Mouse (Mus musculus) heart, embryonic 12.5 days (tissue): ENCODE measurements around the gene Ccr9. TPM values are rescaled to one million over a fixed set of nuclear protein-coding genes. Genes with fewer than 3 reads are reported as not detected.
A peak's percentile ranks its signal among the peaks of the same experiment; 100 is the strongest.
"Not testable (repeated sequence)": the region's sequence is repeated elsewhere in the genome, so short reads cannot be mapped to it uniquely, and the experiment has no call there.

ENCODE experiments used
- ATAC-seq: fragments of 200-750 bp; cut with Nextera tagmentation; 2 replicates; pipeline ENCODE4 v1.8.0; 2017; ENCODE audit warnings: moderate TSS enrichment, moderate library complexity; ENCODE audit not compliant: insufficient number of reproducible peaks, low FRiP score
- H3K27ac ChIP-seq: fragments of 300-500 bp; sonication (generic); 2 replicates; pipeline ENCODE4 v1.5.1; 2016; ENCODE audit warnings: mild to moderate bottlenecking, moderate library complexity; ENCODE audit not compliant: poor library complexity, severe bottlenecking
- H3K27me3 ChIP-seq: fragments of 300-500 bp; sonication (generic); replicated peaks from 2 replicates; pipeline ENCODE4 v1.6.1; 2016; ENCODE audit warnings: mild to moderate bottlenecking, moderate library complexity
- H3K36me3 ChIP-seq: fragments of 300-500 bp; sonication (generic); 2 replicates; pipeline ENCODE4 v1.6.1; 2016; ENCODE audit warnings: mild to moderate bottlenecking, moderate library complexity
- H3K4me1 ChIP-seq: fragments of 300-500 bp; sonication (generic); replicated peaks from 2 replicates; pipeline ENCODE4 v1.6.1; 2016; ENCODE audit warnings: mild to moderate bottlenecking
- H3K4me2 ChIP-seq: fragments of 300-500 bp; sonication (generic); 2 replicates; pipeline ENCODE4 v1.6.1; 2016; ENCODE audit warnings: mild to moderate bottlenecking, moderate library complexity
- H3K4me3 ChIP-seq: fragments of 300-500 bp; sonication (generic); 2 replicates; pipeline ENCODE4 v1.5.1; 2016; ENCODE audit warnings: mild to moderate bottlenecking
- H3K9ac ChIP-seq: fragments of 300-500 bp; sonication (generic); 2 replicates; pipeline ENCODE4 v1.6.1; 2016; ENCODE audit warnings: mild to moderate bottlenecking, moderate library complexity
- H3K9me3 ChIP-seq: fragments of 300-500 bp; sonication (generic); replicated peaks from 2 replicates; pipeline ENCODE4 v1.6.1; 2016; ENCODE audit warnings: mild to moderate bottlenecking, moderate library complexity
- WGBS: fragments of 180-500 bp; shearing (Covaris S2); methylation state at CpG from one replicate; pipeline ENCODE4 v1.1.7; 2016; 5-methylcytosine and 5-hydroxymethylcytosine counted together
- polyA plus RNA-seq: library from polyadenylated mRNA; unstranded; fragments of >200 nt; fragmentation: Nextera tagmentation; extraction: Ambion mirVana; gene quantifications from 2 replicates; pipeline ENCODE4 v1.2.1, GENCODE M21; 2016

Ccr9 gene
- polyA plus RNA-seq, 1 experiment from 2014 or later, result 0.11 TPM

- peaks cover 3% of the 10 kb centered on the region; the same call in 1 of the 2 replicates for H3K27me3 ChIP-seq
- peak overlapping the region; percentile 13; the same call in 1 of the 2 replicates for H3K4me3 ChIP-seq
- no peak for ATAC-seq
- peaks cover 3% of the 10 kb centered on the region; the same call in 1 of the 2 replicates for H3K36me3 ChIP-seq
- H3K9ac ChIP-seq, result peak overlapping the region; percentile 54
- H3K4me2 ChIP-seq, result peak overlapping the region; percentile 48
- 57% methylated on average over 3 of the region's 3 CpGs for WGBS
- peaks cover 6% of the 10 kb centered on the region for H3K4me1 ChIP-seq
- H3K9me3 ChIP-seq, result no peaks in the 10 kb centered on the region
- H3K27ac ChIP-seq, result no peak overlapping the region
Measured at GRCm38 (mm10) chr9:123716301-123716700, 38.1 kb downstream of the Ccr9 start.

- Histone ChIP-seq H3K36me3 (no peaks in the 10 kb centered on the region), H3K4me3 (peak within 1 kb of the TSS; percentile 74), H3K27ac (peak within 1 kb of the TSS; percentile 56), H3K4me1 (peaks cover 6% of the 10 kb centered on the region), H3K4me2 (peak within 1 kb of the TSS; percentile 75), H3K9me3 (no peaks in the 10 kb centered on the region), H3K9ac (peak within 1 kb of the TSS; percentile 84), H3K27me3 (peaks cover 3% of the 10 kb centered on the region; the same call in 1 of the 2 replicates)
- WGBS, result under 1% methylated on average over 55 of the region's 55 CpGs
- ATAC-seq, result peak; percentile 100
Measured at GRCm38 (mm10) chr9:123717186-123718008, 39.2 kb downstream of the Ccr9 start, which contains the start of gene Lztfl1. Lztfl1 (minus strand) TSS chr9:123717697.

GRCm38 (mm10) chr9:123722737-123723493 is 44.7 kb downstream of the Ccr9 start:
- H3K9ac ChIP-seq, result no peak overlapping the region
- H3K36me3 ChIP-seq, result no peaks in the 10 kb centered on the region
- H3K27ac ChIP-seq, result no peak overlapping the region
- no peaks in the 10 kb centered on the region for H3K9me3 ChIP-seq
- peaks cover 3% of the 10 kb centered on the region; the same call in 1 of the 2 replicates for H3K27me3 ChIP-seq
- WGBS, result 68% methylated on average over 2 of the region's 2 CpGs
- H3K4me1 ChIP-seq, result no peaks in the 10 kb centered on the region
- ATAC-seq, result no peak
- H3K4me2 ChIP-seq, result no peak overlapping the region
- no peak overlapping the region for H3K4me3 ChIP-seq

GRCm38 (mm10) chr9:123731271-123731670 is 53.0 kb downstream of the Ccr9 start:
- Histone ChIP-seq H3K4me2 (no peak overlapping the region), H3K27ac (no peak overlapping the region), H3K4me1 (no peaks in the 10 kb centered on the region), H3K36me3 (no peaks in the 10 kb centered on the region), H3K9me3 (no peaks in the 10 kb centered on the region), H3K27me3 (no peaks in the 10 kb centered on the region), H3K4me3 (no peak overlapping the region), H3K9ac (no peak overlapping the region)
- 68% methylated on average over 3 of the region's 3 CpGs for WGBS
- no peak for ATAC-seq

GRCm38 (mm10) chr9:123734133-123734532 is 55.9 kb downstream of the Ccr9 start:
- Histone ChIP-seq H3K9me3 (no peaks in the 10 kb centered on the region), H3K27me3 (no peaks in the 10 kb centered on the region), H3K27ac (no peak overlapping the region), H3K4me2 (no peak overlapping the region), H3K9ac (no peak overlapping the region), H3K4me1 (no peaks in the 10 kb centered on the region), H3K4me3 (no peak overlapping the region), H3K36me3 (no peaks in the 10 kb centered on the region)
- 56% methylated on average over 3 of the region's 3 CpGs for whole genome bisulfite sequencing
- no peak for ATAC-seq

- no peaks in the 10 kb centered on the region for H3K36me3 ChIP-seq
- no peak for ATAC-seq
- no peaks in the 10 kb centered on the region for H3K27me3 ChIP-seq
- no peak overlapping the region for H3K27ac ChIP-seq
- no peak overlapping the region for H3K4me2 ChIP-seq
- H3K9me3 ChIP-seq, result no peaks in the 10 kb centered on the region
- WGBS, result 85% methylated on average over 4 of the region's 4 CpGs
- H3K4me1 ChIP-seq, result no peaks in the 10 kb centered on the region
- H3K9ac ChIP-seq, result no peak overlapping the region
- H3K4me3 ChIP-seq, result no peak overlapping the region
Measured at GRCm38 (mm10) chr9:123740799-123741198, 62.6 kb downstream of the Ccr9 start.

- H3K4me1 ChIP-seq, H3K4me2 ChIP-seq, H3K4me3 ChIP-seq, H3K9me3 ChIP-seq, H3K27me3 ChIP-seq, H3K9ac ChIP-seq, H3K27ac ChIP-seq, ATAC-seq, H3K36me3 ChIP-seq: not testable (repeated sequence)
- WGBS, result 89% methylated on average over 8 of the region's 8 CpGs
Measured at GRCm38 (mm10) chr9:123749687-123750086, 71.4 kb downstream of the Ccr9 start.

GRCm38 (mm10) chr9:123754333-123754732 is 76.1 kb downstream of the Ccr9 start:
- Histone ChIP-seq H3K4me1 (no peaks in the 10 kb centered on the region), H3K4me3 (no peak overlapping the region), H3K27ac (no peak overlapping the region), H3K36me3 (no peaks in the 10 kb centered on the region), H3K27me3 (no peaks in the 10 kb centered on the region), H3K9me3 (no peaks in the 10 kb centered on the region), H3K4me2 (no peak overlapping the region), H3K9ac (no peak overlapping the region)
- no peak for ATAC-seq
- 77% methylated on average over 4 of the region's 4 CpGs for WGBS

GRCm38 (mm10) chr9:123756752-123757151 is 78.5 kb downstream of the Ccr9 start:
- no peak overlapping the region for H3K4me3 ChIP-seq
- no peaks in the 10 kb centered on the region for H3K4me1 ChIP-seq
- no peaks in the 10 kb centered on the region for H3K27me3 ChIP-seq
- H3K9ac ChIP-seq, result no peak overlapping the region
- no peaks in the 10 kb centered on the region for H3K9me3 ChIP-seq
- 68% methylated on average over 3 of the region's 3 CpGs for WGBS
- ATAC-seq, result no peak
- H3K27ac ChIP-seq, result no peak overlapping the region
- H3K36me3 ChIP-seq, result no peaks in the 10 kb centered on the region
- no peak overlapping the region for H3K4me2 ChIP-seq

GRCm38 (mm10) chr9:123757326-123757725 is 79.1 kb downstream of the Ccr9 start:
- WGBS, result 54% methylated on average over 2 of the region's 2 CpGs
- Histone ChIP-seq H3K9me3 (no peaks in the 10 kb centered on the region), H3K4me3 (no peak overlapping the region), H3K9ac (no peak overlapping the region), H3K27me3 (no peaks in the 10 kb centered on the region), H3K4me1 (no peaks in the 10 kb centered on the region), H3K27ac (no peak overlapping the region), H3K36me3 (no peaks in the 10 kb centered on the region), H3K4me2 (no peak overlapping the region)
- ATAC-seq, result no peak

- Histone ChIP-seq H3K9me3 (no peaks in the 10 kb centered on the region), H3K9ac (no peak overlapping the region), H3K27ac (no peak overlapping the region), H3K4me1 (no peaks in the 10 kb centered on the region), H3K36me3 (no peaks in the 10 kb centered on the region), H3K27me3 (no peaks in the 10 kb centered on the region), H3K4me3 (no peak overlapping the region), H3K4me2 (no peak overlapping the region)
- 68% methylated on average over 1 of the region's 1 CpGs for WGBS
- ATAC-seq, result no peak
Measured at GRCm38 (mm10) chr9:123758156-123758555, 79.9 kb downstream of the Ccr9 start.
